Mouse (Mus musculus) embryonic facial prominence, embryonic 15.5 days (tissue): Measurements from ENCODE around the gene Tas2r107. TPM values are rescaled to one million over a fixed set of nuclear protein-coding genes. Genes with fewer than 3 reads are reported as not detected.
"Not testable (repeated sequence)": the region's sequence is repeated elsewhere in the genome, so short reads cannot be mapped to it uniquely, and the experiment has no call there.

ENCODE experiments used
- ATAC-seq: fragments of 200-750 bp; cut with Nextera tagmentation; 2 replicates; pipeline ENCODE4 v1.8.0; 2017; ENCODE audit warnings: low read depth, moderate TSS enrichment; ENCODE audit not compliant: insufficient number of reproducible peaks, low FRiP score, low TSS enrichment
- H3K27ac ChIP-seq: fragments of 300-500 bp; sonication (generic); replicated peaks from 2 replicates; pipeline ENCODE4 v1.5.1; 2015; ENCODE audit warnings: mild to moderate bottlenecking, inconsistent platforms
- H3K27me3 ChIP-seq: fragments of 300-500 bp; sonication (generic); 2 replicates; pipeline ENCODE4 v1.6.1; 2015; ENCODE audit warnings: inconsistent platforms
- H3K36me3 ChIP-seq: fragments of 300-500 bp; sonication (generic); 2 replicates; pipeline ENCODE4 v1.6.1; 2015; ENCODE audit warnings: mild to moderate bottlenecking, inconsistent platforms
- H3K4me1 ChIP-seq: fragments of 300-500 bp; sonication (generic); 2 replicates; pipeline ENCODE4 v1.6.1; 2015; ENCODE audit warnings: inconsistent platforms
- H3K4me2 ChIP-seq: fragments of 300-500 bp; sonication (generic); replicated peaks from 2 replicates; pipeline ENCODE4 v1.6.1; 2015; ENCODE audit warnings: mild to moderate bottlenecking, inconsistent platforms
- H3K4me3 ChIP-seq: fragments of 300-500 bp; sonication (generic); replicated peaks from 2 replicates; pipeline ENCODE4 v1.5.1; 2015; ENCODE audit warnings: mild to moderate bottlenecking, inconsistent platforms
- H3K9ac ChIP-seq: fragments of 300-500 bp; sonication (generic); 2 replicates; pipeline ENCODE4 v1.6.1; 2015; ENCODE audit warnings: inconsistent platforms
- H3K9me3 ChIP-seq: fragments of 300-500 bp; sonication (generic); replicated peaks from 2 replicates; pipeline ENCODE4 v1.6.1; 2016; ENCODE audit warnings: inconsistent platforms
- WGBS: fragments of 180-500 bp; shearing (Covaris S2); methylation state at CpG from one replicate; pipeline ENCODE4 v1.1.7; 2015; 5-methylcytosine and 5-hydroxymethylcytosine counted together
- polyA plus RNA-seq: library from polyadenylated mRNA; unstranded; fragments of >200 nt; fragmentation: Nextera tagmentation; extraction: Ambion mirVana; gene quantifications from 2 replicates; pipeline ENCODE4 v1.2.1, GENCODE M21; 2015

Gene Tas2r107
- not detected in 2 replicates for polyA plus RNA-seq

DNA sequence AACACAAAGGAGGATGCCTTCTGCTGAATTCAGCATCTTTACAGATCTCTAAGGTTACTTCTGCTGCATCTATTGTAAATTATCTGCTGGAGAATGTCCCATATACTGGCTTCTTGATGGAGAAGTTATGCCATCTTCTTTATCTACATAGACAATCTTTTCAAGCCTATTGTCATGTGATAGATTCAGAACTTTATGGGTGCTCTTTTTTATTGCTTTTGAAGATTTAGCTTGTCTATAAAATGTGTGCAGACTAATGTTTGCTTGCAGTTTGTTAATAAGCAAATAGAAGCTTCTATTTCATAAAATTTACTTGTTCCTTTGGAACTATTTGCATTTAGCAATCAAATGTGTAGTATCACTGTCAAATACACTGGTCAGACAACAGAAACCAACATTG, at the start of gene Tas2r107:
TSS of gene Tas2r107 (minus strand) at position 101 of the 400 bp plus-strand sequence.
- no peak for ATAC-seq
- no peaks in the 10 kb centered on the region for H3K9me3 ChIP-seq
- H3K4me2 ChIP-seq = no peak within 1 kb of the TSS
- no peak within 1 kb of the TSS for H3K9ac ChIP-seq
- H3K36me3 ChIP-seq = no peaks in the 10 kb centered on the region
- no peak within 1 kb of the TSS for H3K27ac ChIP-seq
- no peaks in the 10 kb centered on the region for H3K27me3 ChIP-seq
- H3K4me3 ChIP-seq = no peak within 1 kb of the TSS
- no peaks in the 10 kb centered on the region for H3K4me1 ChIP-seq

- no peaks in the 10 kb centered on the region for H3K9me3 ChIP-seq
- H3K4me2 ChIP-seq = no peak within 1 kb of the TSS
- H3K4me3 ChIP-seq = no peak within 1 kb of the TSS
- H3K36me3 ChIP-seq = no peaks in the 10 kb centered on the region
- ATAC-seq = no peak
- H3K27ac ChIP-seq = no peak within 1 kb of the TSS
- no peaks in the 10 kb centered on the region for H3K27me3 ChIP-seq
- no peaks in the 10 kb centered on the region for H3K4me1 ChIP-seq
- no peak within 1 kb of the TSS for H3K9ac ChIP-seq
Measured at GRCm38 (mm10) chr6:131689963-131690362, 30.0 kb upstream of the Tas2r107 start, which contains the start of gene Tas2r114. Tas2r114 (minus strand) TSS chr6:131690063.

DNA sequence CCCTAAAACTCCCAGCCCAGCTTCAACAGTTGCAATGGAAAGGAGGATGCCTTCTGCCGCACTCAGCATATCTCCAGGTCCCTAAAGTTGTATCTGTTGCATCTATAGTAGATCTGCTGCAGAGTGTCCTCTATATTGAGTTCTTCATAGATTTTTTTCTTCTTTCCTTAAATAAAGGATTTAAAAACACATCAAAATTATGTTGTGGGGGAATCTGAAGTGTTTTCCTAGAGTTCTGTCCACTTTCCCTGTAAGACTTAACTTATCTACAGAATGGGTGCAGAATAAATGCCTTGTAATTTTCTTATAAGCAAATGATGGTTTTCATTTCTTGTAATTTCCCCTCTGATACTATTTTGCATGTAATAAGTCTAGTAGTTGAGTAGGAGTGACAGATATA, 27.4 kb upstream of the Tas2r107 start, which contains the start of gene Tas2r105:
TSS of gene Tas2r105 (minus strand) at position 101 of the 400 bp plus-strand sequence.
- 68% methylated on average over 1 of the region's 1 CpGs for WGBS
- Histone ChIP-seq H3K36me3 (no peaks in the 10 kb centered on the region), H3K4me1 (no peaks in the 10 kb centered on the region), H3K27me3 (no peaks in the 10 kb centered on the region), H3K4me2 (no peak within 1 kb of the TSS), H3K27ac (no peak within 1 kb of the TSS), H3K9me3 (no peaks in the 10 kb centered on the region), H3K9ac (no peak within 1 kb of the TSS), H3K4me3 (no peak within 1 kb of the TSS)
- ATAC-seq = no peak

GRCm38 (mm10) chr6:131685644-131686043, 25.7 kb upstream of the Tas2r107 start, which contains the start of gene Tas2r104:
Tas2r104 (minus strand) TSS chr6:131685744.
- Histone ChIP-seq H3K9ac (no peak within 1 kb of the TSS), H3K36me3 (no peaks in the 10 kb centered on the region), H3K4me1 (no peaks in the 10 kb centered on the region), H3K4me2 (no peak within 1 kb of the TSS), H3K27me3 (no peaks in the 10 kb centered on the region), H3K27ac (no peak within 1 kb of the TSS), H3K9me3 (no peaks in the 10 kb centered on the region), H3K4me3 (no peak within 1 kb of the TSS)
- WGBS = 68% methylated on average over 1 of the region's 1 CpGs
- ATAC-seq = no peak

GRCm38 (mm10) chr6:131678786-131679185, 18.8 kb upstream of the Tas2r107 start, which contains the start of gene Tas2r106:
Tas2r106 (minus strand) TSS chr6:131678886.
- WGBS = 76% methylated on average over 3 of the region's 3 CpGs
- ATAC-seq = no peak
- Histone ChIP-seq H3K4me2 (no peak within 1 kb of the TSS), H3K9me3 (no peaks in the 10 kb centered on the region), H3K4me1 (no peaks in the 10 kb centered on the region), H3K9ac (no peak within 1 kb of the TSS), H3K27me3 (no peaks in the 10 kb centered on the region), H3K36me3 (no peaks in the 10 kb centered on the region), H3K4me3 (no peak within 1 kb of the TSS), H3K27ac (no peak within 1 kb of the TSS)

- H3K4me3 ChIP-seq = no peak within 1 kb of the TSS
- no peaks in the 10 kb centered on the region for H3K27me3 ChIP-seq
- 67% methylated on average over 3 of the region's 3 CpGs for WGBS
- no peaks in the 10 kb centered on the region for H3K4me1 ChIP-seq
- no peak within 1 kb of the TSS for H3K27ac ChIP-seq
- no peak within 1 kb of the TSS for H3K4me2 ChIP-seq
- H3K9me3 ChIP-seq = no peaks in the 10 kb centered on the region
- H3K9ac ChIP-seq = no peak within 1 kb of the TSS
- H3K36me3 ChIP-seq = no peaks in the 10 kb centered on the region
- no peak for ATAC-seq
Measured at GRCm38 (mm10) chr6:131630812-131631211, 29.1 kb downstream of the Tas2r107 start, which contains the start of gene Tas2r130. Tas2r130 (minus strand) TSS chr6:131630912.

GRCm38 (mm10) chr6:131609956-131610355, 50.0 kb downstream of the Tas2r107 start:
- H3K27ac ChIP-seq, H3K4me2 ChIP-seq, H3K4me3 ChIP-seq, H3K9me3 ChIP-seq, H3K36me3 ChIP-seq, H3K27me3 ChIP-seq, H3K9ac ChIP-seq, H3K4me1 ChIP-seq, ATAC-seq: not testable (repeated sequence)
- 88% methylated on average over 1 of the region's 1 CpGs for WGBS

Other genes with a start within 250 kb of the Tas2r107 start
- 1.1 and 5.4 TPM in 2 replicates for gene 5430401F13Rik, start 173.7 kb downstream of the Tas2r107 start, polyA plus RNA-seq
- 0.76 and 10.8 TPM in 2 replicates for gene Gm6619, start 173.7 kb downstream of the Tas2r107 start, polyA plus RNA-seq
- gene Tas2r130, start 29.2 kb downstream of the Tas2r107 start, polyA plus RNA-seq = not detected in 2 replicates
- not detected in 2 replicates for gene Tas2r106, start 18.7 kb upstream of the Tas2r107 start, polyA plus RNA-seq
- not detected in 2 replicates for gene Tas2r104, start 25.6 kb upstream of the Tas2r107 start, polyA plus RNA-seq
- not detected in 2 replicates for gene Tas2r105, start 27.3 kb upstream of the Tas2r107 start, polyA plus RNA-seq
- gene Tas2r114, start 29.9 kb upstream of the Tas2r107 start, polyA plus RNA-seq = not detected in 2 replicates